Mouse (Mus musculus) liver, embryonic 14.5 days (tissue): ENCODE data around the gene Galnt2. TPM values are rescaled to one million over a fixed set of nuclear protein-coding genes. Genes with fewer than 3 reads are reported as not detected.

ENCODE experiments used
- ATAC-seq: fragments of 200-750 bp; cut with Nextera tagmentation; 2 replicates; pipeline ENCODE4 v1.8.0; 2017; ENCODE audit warnings: moderate number of reproducible peaks, mild to moderate bottlenecking, moderate library complexity; ENCODE audit not compliant: insufficient read depth
- DNase-seq, 3 experiments: peaks; one replicate each; pipeline ENCODE4 v3.0.0-alpha.2; 2012 to 2013; ENCODE audit warnings: low read depth in 3 of 3, low spot score in 3 of 3
- H3K27ac ChIP-seq: fragments of 300-500 bp; sonication (generic); 2 replicates; pipeline ENCODE4 v1.5.1; 2014; ENCODE audit warnings: moderate library complexity, mild to moderate bottlenecking, control low read depth, inconsistent platforms
- H3K27me3 ChIP-seq: fragments of 300-500 bp; sonication (generic); 2 replicates; pipeline ENCODE4 v1.6.1; 2014; ENCODE audit warnings: mild to moderate bottlenecking, low read length, moderate library complexity; ENCODE audit not compliant: control insufficient read depth, insufficient read depth
- H3K36me3 ChIP-seq: fragments of 300-500 bp; sonication (generic); replicated peaks from 2 replicates; pipeline ENCODE4 v1.6.1; 2014; ENCODE audit warnings: low read depth; ENCODE audit not compliant: control insufficient read depth, insufficient read depth
- H3K4me1 ChIP-seq, 2 experiments: fragments of 200-500 bp in 1 of 2; fragments of 300-500 bp in 1 of 2; sonication (generic) in 1 of 2; replicated peaks; 2 replicates each; pipeline ENCODE4 v1.6.1; 2012 to 2014; ENCODE audit warnings: antibody characterized with exemption in 1 of 2, inconsistent platforms in 1 of 2, low read length in 1 of 2; ENCODE audit not compliant: control insufficient read depth in 2 of 2, insufficient read depth in 2 of 2
- H3K4me2 ChIP-seq: fragments of 300-500 bp; sonication (generic); 2 replicates; pipeline ENCODE4 v1.6.1; 2014; ENCODE audit warnings: low read depth, mild to moderate bottlenecking, control low read depth, moderate library complexity
- H3K4me3 ChIP-seq, 2 experiments: fragments of 200-500 bp in 1 of 2; fragments of 300-500 bp in 1 of 2; sonication (generic) in 1 of 2; 2 replicates each; pipeline ENCODE4 v1.5.1; 2012 to 2014; ENCODE audit warnings: low read depth in 2 of 2, low read length in 2 of 2, mild to moderate bottlenecking in 2 of 2, control low read depth in 1 of 2, inconsistent platforms in 1 of 2, moderate library complexity in 1 of 2; ENCODE audit not compliant: insufficient read depth in 1 of 2
- H3K9ac ChIP-seq: fragments of 300-500 bp; sonication (generic); replicated peaks from 2 replicates; pipeline ENCODE4 v1.6.1; 2014; ENCODE audit warnings: mild to moderate bottlenecking, control low read depth, moderate library complexity
- H3K9me3 ChIP-seq: fragments of 300-500 bp; sonication (generic); 2 replicates; pipeline ENCODE4 v1.6.1; 2016; ENCODE audit warnings: low read length, mixed read lengths; ENCODE audit not compliant: control insufficient read depth
- CTCF ChIP-seq: IDR thresholded peaks from 2 replicates; pipeline ENCODE4 v1.5.1; 2016; ENCODE audit warnings: antibody characterized with exemption, low read depth, control low read depth
- EP300 ChIP-seq: IDR thresholded peaks from 2 replicates; pipeline ENCODE4 v1.6.1; 2016; ENCODE audit warnings: antibody characterized with exemption, low read depth
- WGBS: fragments of 180-500 bp; shearing (Covaris S2); extraction: QIAGEN DNeasy Blood & Tissue Kit; methylation state at CpG from one replicate; pipeline ENCODE4 v1.1.7; 2014; ENCODE audit not compliant: insufficient replicate concordance; 5-methylcytosine and 5-hydroxymethylcytosine counted together
- polyA plus RNA-seq, 2 experiments: library from polyadenylated mRNA; depleted of rRNA in 1 of 2; stranded (reverse) in 1 of 2; unstranded in 1 of 2; fragments of >200 nt; fragmentation: Nextera tagmentation in 1 of 2; extraction: Ambion mirVana in 1 of 2; gene quantifications; 2 replicates each; pipeline versions ENCODE4 v1.2.1 to v1.2.3; 2012 to 2014

Galnt2 gene
- polyA plus RNA-seq, 2 experiments = 6.6 to 19.2 TPM

GRCm38 (mm10) chr8:124248688-124249087, 17.5 kb downstream of the Galnt2 start:
- TF ChIP-seq EP300 = no peak
- TF ChIP-seq CTCF = no peak
- no peaks in the 10 kb centered on the region for H3K9me3 ChIP-seq
- H3K27me3 ChIP-seq = no peaks in the 10 kb centered on the region
- H3K4me1 ChIP-seq = peaks cover 8 to 25% of the 10 kb centered on the region in 2 experiments
- ATAC-seq (no peak), DNase-seq (no peak)
- H3K36me3 ChIP-seq = no peaks in the 10 kb centered on the region
- H3K27ac ChIP-seq = no peak overlapping the region
- 71% methylated on average over 6 of the region's 6 CpGs for WGBS
- H3K4me3 ChIP-seq = no peak overlapping the region
- H3K4me2 ChIP-seq = no peak overlapping the region
- no peak overlapping the region for H3K9ac ChIP-seq

GRCm38 (mm10) chr8:124250255-124250654, 19.1 kb downstream of the Galnt2 start:
- TF ChIP-seq CTCF = no peak
- TF ChIP-seq EP300 = no peak
- Histone ChIP-seq H3K36me3 (no peaks in the 10 kb centered on the region), H3K9ac (no peak overlapping the region; the same call in 1 of the 2 replicates), H3K27ac (peak overlapping the region; percentile 1), H3K4me3 (no peak overlapping the region), H3K4me2 (peak overlapping the region; percentile 47), H3K9me3 (no peaks in the 10 kb centered on the region), H3K27me3 (no peaks in the 10 kb centered on the region), H3K4me1 (peaks cover 8 to 25% of the 10 kb centered on the region in 2 experiments)
- ATAC-seq (peak; percentile 87), DNase-seq (peak; percentile 34 to 47 (median 36))
- WGBS = 3% methylated on average over 3 of the region's 3 CpGs

GRCm38 (mm10) chr8:124250785-124251184, 19.6 kb downstream of the Galnt2 start:
- WGBS = 10% methylated on average over 4 of the region's 4 CpGs
- H3K4me2 ChIP-seq = peak overlapping the region; percentile 47; the same call in 1 of the 2 replicates
- peak in 1 of 3 experiments; percentile 22 for DNase-seq
- H3K4me3 ChIP-seq = no peak overlapping the region
- H3K27me3 ChIP-seq = no peaks in the 10 kb centered on the region
- no peaks in the 10 kb centered on the region for H3K9me3 ChIP-seq
- H3K9ac ChIP-seq = no peak overlapping the region
- TF ChIP-seq EP300 (no peak), CTCF (no peak)
- H3K27ac ChIP-seq = no peak overlapping the region
- H3K4me1 ChIP-seq = peaks cover 8 to 25% of the 10 kb centered on the region in 2 experiments
- no peaks in the 10 kb centered on the region for H3K36me3 ChIP-seq
- 0 out of 2 replicates have a peak, but pooled peaks have one; percentile 8 for ATAC-seq

GRCm38 (mm10) chr8:124252533-124252950, 21.4 kb downstream of the Galnt2 start:
- Histone ChIP-seq H3K9ac (no peak overlapping the region), H3K4me1 (peaks cover 8 to 25% of the 10 kb centered on the region in 2 experiments), H3K27ac (no peak overlapping the region), H3K27me3 (no peaks in the 10 kb centered on the region), H3K9me3 (no peaks in the 10 kb centered on the region), H3K4me2 (no peak overlapping the region), H3K4me3 (no peak overlapping the region), H3K36me3 (no peaks in the 10 kb centered on the region)
- no peak for TF ChIP-seq EP300
- TF ChIP-seq CTCF = no peak
- no peak for DNase-seq
- ATAC-seq = no peak
- WGBS = 70% methylated on average over 5 of the region's 5 CpGs

- WGBS = 69% methylated on average over 6 of the region's 6 CpGs
- Histone ChIP-seq H3K4me3 (no peak overlapping the region), H3K4me2 (no peak overlapping the region), H3K9ac (no peak overlapping the region), H3K36me3 (no peaks in the 10 kb centered on the region), H3K27ac (no peak overlapping the region), H3K9me3 (no peaks in the 10 kb centered on the region), H3K4me1 (peaks cover 8 to 26% of the 10 kb centered on the region in 2 experiments), H3K27me3 (no peaks in the 10 kb centered on the region)
- DNase-seq = no peak
- no peak for ATAC-seq
- TF ChIP-seq CTCF (no peak), EP300 (no peak)
Observed at GRCm38 (mm10) chr8:124253939-124254338, 22.7 kb downstream of the Galnt2 start.
